8 mouse cellular contexts compared by ENCODE assay signal in genomic region chr11:85989940-85990493, GRCm38 (mm10).
DNase-seq lines count a peak whose midpoint lies in the region; ATAC-seq and TF ChIP-seq lines count a peak whose summit lies in the region.

No protein-coding gene starts in this region.

- no peaks in the 10 kb centered on the region for H3K36me3 ChIP-seq in forebrain, embryonic 12.5 days (replicated peaks)
- H3K36me3 ChIP-seq in kidney, adult 2 months (ENCODE audit: control insufficient read depth, insufficient read depth, low read length): no peaks in the 10 kb centered on the region

- H3K27ac ChIP-seq in forebrain, embryonic 12.5 days: no peak overlapping the region
- H3K27ac ChIP-seq in kidney, adult 2 months (ENCODE audit: insufficient read depth, low read depth, low read length): no peak overlapping the region

- peak overlapping the region; percentile 22 for H3K4me3 ChIP-seq in forebrain, embryonic 12.5 days (replicated peaks)
- H3K4me3 ChIP-seq in kidney, adult 2 months (ENCODE audit: insufficient read depth, low read depth, low read length): peak overlapping the region; percentile 39; the same call in 1 of the 2 replicates

- H3K4me2 ChIP-seq in forebrain, embryonic 12.5 days: peak overlapping the region; percentile 52

- TF ChIP-seq CTCF in kidney, adult 2 months (conservative IDR thresholded peaks at IDR 0.05; ENCODE audit: insufficient read depth, insufficient read length, low read depth, low read length): no peak; the same call in 1 of the 2 replicates

- ATAC-seq in forebrain, embryonic 12.5 days (ENCODE audit: low FRiP score): no peak

- H3K9me3 ChIP-seq in forebrain, embryonic 12.5 days: no peaks in the 10 kb centered on the region

- peak; percentile 17 for DNase-seq in urinary bladder, postnatal 14 days (ENCODE audit: low spot score)
- no peak for DNase-seq in urinary bladder, postnatal 4 days (ENCODE audit: low spot score in 2 of 2)
- peak; percentile 47 for DNase-seq in kidney, adult 2 months
- DNase-seq in lung, postnatal 10 days: peak; percentile 75
- DNase-seq in retina, postnatal 1 day: peak; percentile 83
- DNase-seq in T-cell, adult 2 months (ENCODE audit: low spot score): no peak
- no peak for DNase-seq in ovary, postnatal 10 days (ENCODE audit: low spot score)

- H3K4me1 ChIP-seq in forebrain, embryonic 12.5 days: peaks cover 12% of the 10 kb centered on the region
- no peaks in the 10 kb centered on the region for H3K4me1 ChIP-seq in kidney, adult 2 months (ENCODE audit: control insufficient read depth, insufficient read depth, low read length)

- H3K27me3 ChIP-seq in forebrain, embryonic 12.5 days: peaks cover 25% of the 10 kb centered on the region
- H3K27me3 ChIP-seq in kidney, adult 2 months (replicated peaks; ENCODE audit: control insufficient read depth, insufficient read depth, low read length): no peaks in the 10 kb centered on the region; the same call in 1 of the 2 replicates

- H3K9ac ChIP-seq in forebrain, embryonic 12.5 days: no peak overlapping the region; the same call in 1 of the 2 replicates

- WGBS in forebrain, embryonic 12.5 days: 11% methylated on average over 11 of the region's 12 CpGs
- WGBS in kidney, adult 2 months: 22% methylated on average over 12 of the region's 12 CpGs

- TF ChIP-seq POLR2A in kidney, adult 2 months (IDR thresholded peaks at IDR 0.05; ENCODE audit: low read depth, low read length): no peak

Comparison
In these comparisons a context has a peak if more than half of its experiments do, and no peak if none do; other contexts are left out.
1. DNase-seq: peak in urinary bladder, postnatal 14 days (single experiment), kidney, adult 2 months (single experiment), lung, postnatal 10 days (single experiment) and retina, postnatal 1 day (single experiment); none in urinary bladder, postnatal 4 days (0 of 2), T-cell, adult 2 months (single experiment) and ovary, postnatal 10 days (single experiment).